Comparison of ENCODE assay signal across 14 mouse cellular contexts in genomic region chr11:72324431-72324830, GRCm38 (mm10). TPM values are rescaled to one million over a fixed set of nuclear protein-coding genes. Genes with fewer than 3 reads are reported as not detected.
DNase-seq lines count a peak whose midpoint lies in the region; ATAC-seq and TF ChIP-seq lines count a peak whose summit lies in the region.
"Had no signal": no experiment of that assay in that cellular context is flagged by ENCODE, and none has a peak within 500 bp of the region (broad histone marks: within the 10 kb centered on the region; RNA-seq: fewer than 3 reads in every experiment).

No protein-coding gene starts in this region.

- H3K4me1 ChIP-seq in kidney, postnatal 0 days (replicated peaks; ENCODE audit: insufficient read depth, low read length) = no peaks in the 10 kb centered on the region
- no peaks in the 10 kb centered on the region for H3K4me1 ChIP-seq in kidney, embryonic 14.5 days (ENCODE audit: control insufficient read depth, insufficient read depth, low read length)
- H3K4me1 ChIP-seq: limb, embryonic 13.5 days; megakaryocyte, embryonic 14.5 days had no signal

- WGBS in kidney, postnatal 0 days = 67% methylated on average over 3 of the region's 3 CpGs
- WGBS in kidney, embryonic 14.5 days = 71% methylated on average over 3 of the region's 3 CpGs

- H3K9me3 ChIP-seq in kidney, postnatal 0 days (replicated peaks; ENCODE audit: low read length) = no peaks in the 10 kb centered on the region
- no peaks in the 10 kb centered on the region for H3K9me3 ChIP-seq in kidney, embryonic 14.5 days (ENCODE audit: control insufficient read depth, low read length)
- H3K9me3 ChIP-seq: limb, embryonic 13.5 days had no signal

- no peak overlapping the region for H3K9ac ChIP-seq in kidney, postnatal 0 days (ENCODE audit: low read depth, low read length)
- H3K9ac ChIP-seq in kidney, embryonic 14.5 days (ENCODE audit: low read depth, low read length) = no peak overlapping the region
- H3K9ac ChIP-seq: limb, embryonic 13.5 days had no signal

- no peak for DNase-seq in kidney, postnatal 0 days (ENCODE audit: low spot score)
- peak; percentile 10 for DNase-seq in thymus, postnatal 25 days
- no peak for DNase-seq in thymus, adult 18-20 months
- DNase-seq in R1 (ENCODE audit: low read depth, low spot score) = peak; percentile 65
- DNase-seq in ovary, postnatal 36 days (ENCODE audit: low spot score) = no peak
- no peak for DNase-seq in retina, embryonic 14.5 days (ENCODE audit: low spot score)
- DNase-seq: gastrocnemius, postnatal 36 days; heart, postnatal 14 days; right cerebral cortex, adult 18-20 months had no signal

- no peak overlapping the region for H3K4me2 ChIP-seq in kidney, postnatal 0 days (ENCODE audit: low read length)
- H3K4me2 ChIP-seq in kidney, embryonic 14.5 days (replicated peaks; ENCODE audit: low read depth, low read length) = no peak overlapping the region
- H3K4me2 ChIP-seq: limb, embryonic 13.5 days had no signal

- no peaks in the 10 kb centered on the region for H3K27me3 ChIP-seq in kidney, postnatal 0 days (ENCODE audit: insufficient read depth, low read length)
- no peaks in the 10 kb centered on the region for H3K27me3 ChIP-seq in kidney, embryonic 14.5 days (ENCODE audit: control insufficient read depth, insufficient read depth, low read length)
- H3K27me3 ChIP-seq: limb, embryonic 13.5 days had no signal

- H3K36me3 ChIP-seq in kidney, postnatal 0 days (ENCODE audit: insufficient read depth, low read length) = no peaks in the 10 kb centered on the region
- H3K36me3 ChIP-seq in kidney, embryonic 14.5 days (ENCODE audit: control insufficient read depth, insufficient read depth, low read length) = no peaks in the 10 kb centered on the region
- H3K36me3 ChIP-seq: limb, embryonic 13.5 days had no signal

- H3K4me3 ChIP-seq in kidney, postnatal 0 days (replicated peaks; ENCODE audit: low read depth, low read length) = no peak overlapping the region
- H3K4me3 ChIP-seq in kidney, embryonic 14.5 days (ENCODE audit: low read length) = no peak overlapping the region
- H3K4me3 ChIP-seq: limb, embryonic 13.5 days; megakaryocyte, embryonic 14.5 days had no signal

- ATAC-seq in kidney, postnatal 0 days (replicated peaks; ENCODE audit: low FRiP score, low read depth) = no peak
- no peak for ATAC-seq in kidney, embryonic 14.5 days (ENCODE audit: low FRiP score, low TSS enrichment)

- peak; percentile 61 for TF ChIP-seq CTCF in kidney, postnatal 0 days (IDR thresholded peaks at IDR 0.05; ENCODE audit: low read depth)

- no peak overlapping the region for H3K27ac ChIP-seq in kidney, postnatal 0 days
- H3K27ac ChIP-seq in kidney, embryonic 14.5 days (ENCODE audit: low read depth, low read length) = no peak overlapping the region
- H3K27ac ChIP-seq: limb, embryonic 13.5 days had no signal

RNA-seq across cellular contexts. Expression of gene Fbxo39, which starts 10.2 kb away (rescaled TPM):
- polyA plus RNA-seq in kidney, postnatal 0 days (2015; fragmentation: Nextera tagmentation; extraction: Ambion mirVana) = not detected in 2 replicates
- not detected in 2 replicates for polyA plus RNA-seq in kidney, embryonic 14.5 days (2014; fragmentation: Nextera tagmentation; extraction: Ambion mirVana)
- polyA plus RNA-seq: limb, embryonic 13.5 days; neural tube, embryonic 11.5 days; stomach, embryonic 14.5 days had no signal

RNA-seq across cellular contexts. Expression of gene Xaf1, which starts 23.0 kb away (rescaled TPM):
- 25.0 and 28.3 TPM in 2 replicates for polyA plus RNA-seq in kidney, postnatal 0 days (2015; fragmentation: Nextera tagmentation; extraction: Ambion mirVana)
- 4.2 and 4.8 TPM in 2 replicates for polyA plus RNA-seq in kidney, embryonic 14.5 days (2014; fragmentation: Nextera tagmentation; extraction: Ambion mirVana)

RNA-seq across cellular contexts. Expression of gene Tekt1, which starts 37.8 kb away (rescaled TPM):
- polyA plus RNA-seq in kidney, postnatal 0 days (2015; fragmentation: Nextera tagmentation; extraction: Ambion mirVana) = 4.6 and 5.1 TPM in 2 replicates
- polyA plus RNA-seq in kidney, embryonic 14.5 days (2014; fragmentation: Nextera tagmentation; extraction: Ambion mirVana) = 5.8 and 8.3 TPM in 2 replicates

RNA-seq across cellular contexts. Expression of gene Slc13a5, which starts 57.4 kb away (rescaled TPM):
- polyA plus RNA-seq in kidney, postnatal 0 days (2015; fragmentation: Nextera tagmentation; extraction: Ambion mirVana) = 0.04 and 0.10 TPM in 2 replicates
- polyA plus RNA-seq in kidney, embryonic 14.5 days (2014; fragmentation: Nextera tagmentation; extraction: Ambion mirVana) = 0.15 and 0.26 TPM in 2 replicates

Comparison
In these comparisons a context has a peak if more than half of its experiments do, and no peak if none do; other contexts are left out.
1. DNase-seq: peak in thymus, postnatal 25 days (single experiment) and R1 (single experiment); none in kidney, postnatal 0 days (single experiment), thymus, adult 18-20 months (0 of 2), ovary, postnatal 36 days (single experiment) and retina, embryonic 14.5 days (single experiment).